Mouse (Mus musculus) cerebellum, adult 2 months (tissue): Measurements from ENCODE around the gene Tshr. TPM values are rescaled to one million over a fixed set of nuclear protein-coding genes. Genes with fewer than 3 reads are reported as not detected.
"Not testable (repeated sequence)": the region's sequence is repeated elsewhere in the genome, so short reads cannot be mapped to it uniquely, and the experiment has no call there.

Experiments used
- DNase-seq, 2 experiments: peaks; one replicate each; pipeline ENCODE4 v3.0.0; 2021
- H3K27ac ChIP-seq: fragments of 200-500 bp; 2 replicates; pipeline ENCODE4 v1.5.1; 2012; ENCODE audit warnings: low read length, control low read depth, inconsistent platforms; ENCODE audit not compliant: insufficient read depth
- H3K27me3 ChIP-seq: fragments of 200-500 bp; 2 replicates; pipeline ENCODE4 v1.6.1; 2012; ENCODE audit warnings: inconsistent platforms, mild to moderate bottlenecking, low read length, moderate library complexity; ENCODE audit not compliant: control insufficient read depth, insufficient read depth
- H3K4me1 ChIP-seq: fragments of 200-500 bp; 2 replicates; pipeline ENCODE4 v1.6.1; 2011; ENCODE audit warnings: low read length; ENCODE audit not compliant: control insufficient read depth, insufficient read depth
- H3K4me3 ChIP-seq: fragments of 200-500 bp; replicated peaks from 2 replicates; pipeline ENCODE3; 2011; ENCODE audit warnings: mild to moderate bottlenecking, low read depth, low read length, control low read depth; ENCODE audit not compliant: insufficient read depth
- CTCF ChIP-seq: fragments of 200-500 bp; IDR thresholded peaks from 2 replicates; pipeline ENCODE4 v1.5.1; 2011; ENCODE audit warnings: low read depth, mild to moderate bottlenecking, control low read depth, low read length, moderate library complexity, borderline replicate concordance; ENCODE audit not compliant: insufficient read depth
- POLR2A ChIP-seq: fragments of 200-500 bp; IDR thresholded peaks from 2 replicates; pipeline ENCODE4 v1.6.1; 2011; ENCODE audit warnings: low read length, control low read depth, borderline replicate concordance; ENCODE audit not compliant: insufficient read depth
- WGBS: fragments of 180-500 bp; shearing (Covaris S2); methylation state at CpG from one replicate; pipeline ENCODE4 v1.1.7; 2018; 5-methylcytosine and 5-hydroxymethylcytosine counted together
- polyA plus RNA-seq: library from polyadenylated mRNA; depleted of rRNA; stranded (reverse); fragments of >200 nt; gene quantifications from 2 replicates; pipeline ENCODE4 v1.2.3, GENCODE M21; 2012; rRNA removed

Tshr gene
- polyA plus RNA-seq, result 0.08 and 0.13 TPM in 2 replicates

- WGBS, result 1% methylated on average over 27 of the region's 27 CpGs
- Histone ChIP-seq H3K27ac (no peak within 1 kb of the TSS), H3K4me3 (peak within 1 kb of the TSS; percentile 82), H3K4me1 (no peaks in the 10 kb centered on the region), H3K27me3 (no peaks in the 10 kb centered on the region)
- TF ChIP-seq CTCF, result no peak
- peak; percentile 35; the same call in 1 of the 2 replicates for TF ChIP-seq POLR2A
- peak; percentile 91 to 94 for DNase-seq
Measured at GRCm38 (mm10) chr12:91384281-91385017, at the start of gene Tshr, which contains the start of gene Cep128. Gene Tshr, plus strand, starts transcription at chr12:91384563. Gene Cep128, minus strand, starts transcription at chr12:91384409.

GRCm38 (mm10) chr12:91338656-91339055 lies 45.7 kb upstream of the Tshr start:
- 96% methylated on average over 13 of the region's 13 CpGs for WGBS
- not testable (repeated sequence) for H3K4me3 ChIP-seq, DNase-seq, H3K27me3 ChIP-seq, H3K27ac ChIP-seq, H3K4me1 ChIP-seq

DNA sequence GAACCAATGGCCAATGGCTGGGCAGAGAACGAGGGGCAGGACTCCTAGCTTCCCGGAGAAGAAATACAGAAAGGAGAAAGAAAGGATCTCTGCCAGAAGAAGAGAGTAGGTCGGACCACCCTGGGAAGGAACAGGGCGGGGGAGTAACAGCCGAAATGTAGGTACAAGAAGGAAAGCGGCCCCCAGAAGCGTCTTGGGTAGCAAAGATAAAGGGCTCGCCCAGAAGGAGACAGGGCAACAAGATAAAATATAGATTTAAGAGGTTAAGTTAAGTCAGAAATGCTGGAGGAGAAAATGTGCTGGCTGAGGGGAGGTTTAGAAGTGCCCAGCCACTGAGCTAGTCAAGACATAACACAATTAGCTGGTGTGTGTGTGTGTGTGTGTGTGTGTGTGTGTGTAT lies 30.6 kb upstream of the Tshr start:
- Histone ChIP-seq H3K4me1 (no peaks in the 10 kb centered on the region), H3K27ac (no peak overlapping the region), H3K27me3 (no peaks in the 10 kb centered on the region), H3K4me3 (no peak overlapping the region)
- TF ChIP-seq POLR2A (no peak), CTCF (no peak)
- DNase-seq, result no peak
- WGBS, result 91% methylated on average over 8 of the region's 8 CpGs

DNA sequence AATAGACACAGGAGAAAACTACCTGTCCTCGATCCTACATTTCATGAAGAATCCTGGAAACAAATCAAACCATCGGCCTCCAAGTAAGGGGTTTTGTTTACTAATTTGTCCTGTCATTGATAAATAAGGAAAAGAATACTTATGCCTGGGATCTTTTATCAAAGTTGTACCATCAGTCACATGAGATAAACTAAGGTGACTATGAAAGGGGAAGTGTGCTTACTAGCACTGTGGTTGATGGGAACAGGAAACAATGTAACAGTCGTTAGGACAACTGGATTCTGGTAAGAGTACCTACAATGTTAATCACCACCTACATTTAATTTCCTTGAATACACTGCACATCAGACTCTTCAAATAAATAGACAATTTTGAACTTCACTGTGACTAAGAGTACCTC lies 15.2 kb upstream of the Tshr start:
- no peaks in the 10 kb centered on the region for H3K27me3 ChIP-seq
- no peak overlapping the region for H3K4me3 ChIP-seq
- no peak for TF ChIP-seq CTCF
- TF ChIP-seq POLR2A, result no peak
- 94% methylated on average over 3 of the region's 3 CpGs for WGBS
- no peak for DNase-seq
- no peak overlapping the region for H3K27ac ChIP-seq
- H3K4me1 ChIP-seq, result no peaks in the 10 kb centered on the region

DNA sequence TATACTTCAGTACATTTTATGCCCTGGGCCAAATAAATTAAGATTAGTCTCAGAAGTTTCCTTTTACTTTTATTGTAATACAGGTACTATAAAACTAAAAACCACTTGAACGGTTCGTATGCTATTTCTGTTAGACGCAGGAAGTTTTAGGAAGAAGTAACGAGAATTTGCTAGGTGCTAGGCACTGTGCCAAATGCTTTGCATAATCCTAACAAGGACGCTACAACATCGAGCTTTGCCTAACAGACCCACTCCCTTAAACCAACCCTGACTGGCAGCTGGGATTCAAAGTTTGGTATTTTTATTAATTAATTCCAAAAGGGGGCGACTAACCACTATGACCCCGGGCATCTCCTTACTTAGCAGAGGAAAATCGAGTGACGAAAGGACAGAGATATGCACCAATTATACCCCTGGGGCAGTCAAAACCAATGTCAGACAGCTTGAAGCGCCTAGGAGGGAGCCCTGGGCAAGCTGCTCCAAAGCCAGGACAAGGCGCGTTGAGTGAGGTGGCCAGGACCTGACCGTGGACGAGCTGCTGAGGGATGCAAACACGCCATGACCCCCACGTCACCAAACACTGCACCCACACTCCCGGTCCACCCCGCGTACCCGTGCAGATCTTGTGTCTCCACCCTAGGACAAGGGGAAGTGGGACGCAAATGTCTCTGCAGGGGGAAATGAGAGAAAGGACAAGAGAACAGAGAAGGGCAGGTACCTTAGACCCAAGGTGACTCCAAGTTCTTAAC lies 673 bp upstream of the Tshr start:
- WGBS, result 3% methylated on average over 22 of the region's 22 CpGs
- no peaks in the 10 kb centered on the region for H3K4me1 ChIP-seq
- H3K4me3 ChIP-seq, result peak overlapping the region; percentile 82
- TF ChIP-seq POLR2A (no peak), CTCF (no peak)
- H3K27me3 ChIP-seq, result no peaks in the 10 kb centered on the region
- H3K27ac ChIP-seq, result no peak overlapping the region
- DNase-seq, result no peak

GRCm38 (mm10) chr12:91400232-91401048 lies 16.1 kb downstream of the Tshr start:
- peak; percentile 58 to 68 for DNase-seq
- no peaks in the 10 kb centered on the region for H3K4me1 ChIP-seq
- WGBS, result under 1% methylated on average over 38 of the region's 38 CpGs

DNA sequence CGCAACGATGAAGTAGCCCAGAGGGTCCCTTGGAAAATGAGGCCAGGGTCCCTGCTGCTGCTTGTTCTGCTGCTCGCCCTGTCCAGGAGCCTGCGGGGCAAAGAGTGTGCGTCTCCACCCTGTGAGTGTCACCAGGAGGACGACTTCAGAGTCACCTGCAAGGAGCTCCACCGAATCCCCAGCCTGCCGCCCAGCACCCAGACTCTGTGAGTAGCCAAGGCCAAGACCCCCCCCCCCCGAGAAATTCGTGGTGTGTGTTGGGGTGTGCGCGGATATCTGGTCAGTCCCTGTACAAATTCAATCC lies 16.6 kb downstream of the Tshr start:
- DNase-seq, result no peak
- WGBS, result 9% methylated on average over 12 of the region's 12 CpGs

More at GRCm38 (mm10) chr12:91400232-91401048, 16.1 kb downstream of the Tshr start:
- no peaks in the 10 kb centered on the region for H3K27me3 ChIP-seq
- H3K27ac ChIP-seq, result no peak overlapping the region
- TF ChIP-seq POLR2A, result no peak
- peak; percentile 90 for TF ChIP-seq CTCF
- H3K4me3 ChIP-seq, result peak overlapping the region; percentile 23

More for the DNA sequence above, 16.6 kb downstream of the Tshr start:
- H3K4me3 ChIP-seq, result no peak overlapping the region
- H3K27ac ChIP-seq, result no peak overlapping the region
- H3K27me3 ChIP-seq, result no peaks in the 10 kb centered on the region
- no peak for TF ChIP-seq POLR2A
- TF ChIP-seq CTCF, result no peak
- no peaks in the 10 kb centered on the region for H3K4me1 ChIP-seq
